Mouse (Mus musculus): ENCODE measurements around the gene Gdf2.

DNA sequence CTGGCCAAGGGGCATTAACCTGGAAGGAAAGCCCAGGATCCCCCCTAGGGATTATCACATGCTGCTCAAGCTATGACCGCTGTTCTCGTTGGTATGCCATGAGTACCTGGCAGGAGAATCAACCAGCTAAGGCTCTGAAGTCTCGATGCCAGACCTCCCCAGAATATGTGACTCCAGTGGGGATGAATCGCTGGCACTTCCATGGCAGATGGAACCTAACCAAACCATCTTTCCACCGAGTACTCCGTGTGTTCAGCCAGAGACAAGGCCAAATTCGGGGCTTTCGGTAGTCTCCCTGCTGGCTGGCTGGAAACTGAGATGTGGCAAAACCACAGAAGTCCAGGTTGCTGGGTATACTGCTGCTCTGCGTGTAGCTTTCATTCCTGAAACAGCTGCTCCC lies 26.6 kb upstream of the Gdf2 start:
- TF ChIP-seq POLR2A (IDR thresholded peaks at IDR 0.05; ENCODE audit: insufficient read length, low read depth), result no peak
- TF ChIP-seq TCF12 (IDR thresholded peaks at IDR 0.05; ENCODE audit: insufficient read depth, poor library complexity, severe bottlenecking), result no peak

Measured in myocyte (in vitro differentiated cells).